Mouse (Mus musculus) MEL (cell line): ENCODE data around the gene Colgalt2. TPM values are rescaled to one million over a fixed set of nuclear protein-coding genes. Genes with fewer than 3 reads are reported as not detected.

Source experiments
- DNase-seq: peaks from one replicate; pipeline ENCODE4 v3.0.0; 2011; ENCODE audit warnings: low read depth, low spot score
- H3K27ac ChIP-seq: 2 replicates; pipeline ENCODE4 v1.5.1; 2012; ENCODE audit warnings: low read depth, mild to moderate bottlenecking, control low read depth, low read length, moderate library complexity; ENCODE audit not compliant: control insufficient read depth
- H3K27me3 ChIP-seq, 2 experiments: fragments of 150-350 bp in 1 of 2; sonication (generic) in 1 of 2; 2 replicates each; pipeline ENCODE4 v1.6.1; 2012; ENCODE audit warnings: low read length in 2 of 2, mild to moderate bottlenecking in 2 of 2, improper control_type of control experiment in 1 of 2, moderate library complexity in 1 of 2; ENCODE audit not compliant: insufficient read depth in 2 of 2, control insufficient read depth in 1 of 2
- H3K36me3 ChIP-seq, 2 experiments: 2 replicates each; pipeline ENCODE4 v1.6.1; 2012 to 2014; ENCODE audit warnings: low read length in 2 of 2, improper control_type of control experiment in 1 of 2, inconsistent platforms in 1 of 2, mild to moderate bottlenecking in 1 of 2; ENCODE audit not compliant: insufficient read depth in 2 of 2, control insufficient read depth in 1 of 2
- H3K4me1 ChIP-seq, 2 experiments: fragments of 150-350 bp in 1 of 2; sonication (generic) in 1 of 2; 2 replicates each; pipeline ENCODE4 v1.6.1; 2012; ENCODE audit warnings: low read length in 2 of 2, improper control_type of control experiment in 1 of 2, mild to moderate bottlenecking in 1 of 2; ENCODE audit not compliant: insufficient read depth in 2 of 2, control insufficient read depth in 1 of 2
- H3K4me3 ChIP-seq, 2 experiments: fragments of 150-350 bp in 1 of 2; sonication (generic) in 1 of 2; 2 replicates each; pipeline ENCODE4 v1.5.1; 2012; ENCODE audit warnings: low read depth in 2 of 2, low read length in 2 of 2, mild to moderate bottlenecking in 2 of 2, moderate library complexity in 2 of 2, control low read depth in 1 of 2, improper control_type of control experiment in 1 of 2; ENCODE audit not compliant: control insufficient read depth in 1 of 2, insufficient read depth in 1 of 2
- H3K79me2 ChIP-seq: 2 replicates; pipeline ENCODE4 v1.6.1; 2012; ENCODE audit warnings: mild to moderate bottlenecking, low read length, moderate library complexity; ENCODE audit not compliant: control insufficient read depth, poor library complexity, insufficient read depth
- H3K9ac ChIP-seq: 2 replicates; pipeline ENCODE4 v1.6.1; 2012; ENCODE audit warnings: low read depth, mild to moderate bottlenecking, control low read depth, low read length, moderate library complexity; ENCODE audit not compliant: control insufficient read depth, poor library complexity, severe bottlenecking
- H3K9me3 ChIP-seq: fragments of 150-350 bp; sonication (generic); replicated peaks from 2 replicates; pipeline ENCODE4 v1.6.1; 2012; ENCODE audit warnings: mild to moderate bottlenecking, low read length, improper control_type of control experiment, moderate library complexity; ENCODE audit not compliant: insufficient read depth
- BHLHE40 ChIP-seq: IDR thresholded peaks from 2 replicates; pipeline ENCODE4 v1.6.1; 2012; ENCODE audit warnings: low read depth, mild to moderate bottlenecking, inconsistent platforms, low read length, improper control_type of control experiment, borderline replicate concordance
- CHD1 ChIP-seq: IDR thresholded peaks from 2 replicates; pipeline ENCODE4 v1.6.1; 2012; ENCODE audit warnings: low read depth, mild to moderate bottlenecking, inconsistent platforms, low read length, improper control_type of control experiment
- CHD2 ChIP-seq: IDR thresholded peaks from 2 replicates; pipeline ENCODE4 v1.6.1; 2011; ENCODE audit warnings: low read length, improper control_type of control experiment
- CTCF ChIP-seq, 3 experiments: IDR thresholded peaks in 2 of 3; conservative IDR thresholded peaks in 1 of 3; 2 replicates each; pipeline ENCODE4 v1.5.1; 2011 to 2012; ENCODE audit warnings: low read length in 3 of 3, low read depth in 2 of 3, mild to moderate bottlenecking in 2 of 3, improper control_type of control experiment in 1 of 3, inconsistent platforms in 1 of 3, mixed read lengths in 1 of 3, moderate library complexity in 1 of 3; ENCODE audit not compliant: control insufficient read depth in 1 of 3, insufficient read depth in 1 of 3, poor library complexity in 1 of 3, severe bottlenecking in 1 of 3
- E2F4 ChIP-seq: IDR thresholded peaks from 2 replicates; pipeline ENCODE4 v1.6.1; 2011; ENCODE audit warnings: low read depth, low read length, improper control_type of control experiment, borderline replicate concordance
- EP300 ChIP-seq, 2 experiments: IDR thresholded peaks; 2 replicates each; pipeline ENCODE4 v1.6.1; 2011; ENCODE audit warnings: improper control_type of control experiment in 2 of 2, low read length in 2 of 2, low read depth in 1 of 2, mild to moderate bottlenecking in 1 of 2
- ETS1 ChIP-seq: IDR thresholded peaks from 2 replicates; pipeline ENCODE4 v1.6.1; 2012; ENCODE audit warnings: low read depth, mild to moderate bottlenecking, inconsistent platforms, low read length, improper control_type of control experiment, moderate library complexity
- GABPA ChIP-seq: IDR thresholded peaks from 2 replicates; pipeline ENCODE4 v1.6.1; 2012; ENCODE audit warnings: low read depth, mild to moderate bottlenecking, inconsistent platforms, low read length, improper control_type of control experiment, moderate library complexity
- MAX ChIP-seq: IDR thresholded peaks from 2 replicates; pipeline ENCODE4 v1.6.1; 2011; ENCODE audit warnings: low read length, improper control_type of control experiment
- MAZ ChIP-seq: IDR thresholded peaks from 2 replicates; pipeline ENCODE4 v1.6.1; 2012; ENCODE audit warnings: low read depth, mild to moderate bottlenecking, inconsistent platforms, low read length, improper control_type of control experiment
- MYC ChIP-seq: IDR thresholded peaks from 2 replicates; pipeline ENCODE4 v1.6.1; 2011; ENCODE audit warnings: low read depth, mild to moderate bottlenecking, low read length, improper control_type of control experiment, moderate library complexity
- NELFE ChIP-seq: IDR thresholded peaks from 2 replicates; pipeline ENCODE4 v1.6.1; 2011; ENCODE audit warnings: low read depth, low read length, improper control_type of control experiment
- RAD21 ChIP-seq: IDR thresholded peaks from 2 replicates; pipeline ENCODE4 v1.6.1; 2011; ENCODE audit warnings: mild to moderate bottlenecking, low read depth, low read length, improper control_type of control experiment
- SMC3 ChIP-seq: IDR thresholded peaks from 2 replicates; pipeline ENCODE4 v1.6.1; 2011; ENCODE audit warnings: low read depth, low read length, improper control_type of control experiment
- TAL1 ChIP-seq: IDR thresholded peaks from 2 replicates; pipeline ENCODE4 v1.6.1; 2012; ENCODE audit warnings: mild to moderate bottlenecking, inconsistent platforms, low read length, moderate library complexity, mixed read lengths
- TBP ChIP-seq: IDR thresholded peaks from 2 replicates; pipeline ENCODE4 v1.8.0; 2011; ENCODE audit warnings: low read depth, low read length, improper control_type of control experiment
- ZC3H11A ChIP-seq: IDR thresholded peaks from 2 replicates; pipeline ENCODE4 v1.6.1; 2012; ENCODE audit warnings: low read depth, mild to moderate bottlenecking, inconsistent platforms, low read length, improper control_type of control experiment
- ZKSCAN1 ChIP-seq: IDR thresholded peaks from 2 replicates; pipeline ENCODE4 v1.6.1; 2012; ENCODE audit warnings: low read depth, mild to moderate bottlenecking, inconsistent platforms, low read length, improper control_type of control experiment, moderate library complexity
- ZMIZ1 ChIP-seq: IDR thresholded peaks from 2 replicates; pipeline ENCODE4 v1.6.1; 2012; ENCODE audit warnings: low read depth, mild to moderate bottlenecking, inconsistent platforms, low read length, improper control_type of control experiment, moderate library complexity
- ZNF384 ChIP-seq: IDR thresholded peaks from 2 replicates; pipeline ENCODE4 v1.6.1; 2012; ENCODE audit warnings: low read depth, mild to moderate bottlenecking, inconsistent platforms, low read length, improper control_type of control experiment
- polyA plus RNA-seq, 2 experiments: library from polyadenylated mRNA; stranded (reverse) in 1 of 2; unstranded in 1 of 2; fragments of >175 nt in 1 of 2; fragments of >200 nt in 1 of 2; gene quantifications; 2 replicates each; pipeline versions ENCODE4 v1.2.1 to v1.2.4; 2012; ENCODE audit warnings: low replicate concordance in 2 of 2, low read depth in 1 of 2; ENCODE audit not compliant: insufficient read length in 2 of 2, insufficient read depth in 1 of 2, missing spikeins in 1 of 2
- total RNA-seq: library from RNA; depleted of rRNA; stranded (reverse); fragments of 300-350 nt; gene quantifications from 2 replicates; pipeline ENCODE4 v1.2.3, GENCODE M21; 2012

Gene Colgalt2
- total and polyA plus RNA-seq, 3 experiments: not detected

GRCm38 (mm10) chr1:152427912-152428581 is 28.4 kb downstream of the Colgalt2 start:
- H3K4me1 ChIP-seq: no peaks in the 10 kb centered on the region
- no peaks in the 10 kb centered on the region for H3K9me3 ChIP-seq

GRCm38 (mm10) chr1:152429805-152430204 is 30.2 kb downstream of the Colgalt2 start:
- Histone ChIP-seq H3K9me3 (no peaks in the 10 kb centered on the region), H3K9ac (no peak overlapping the region), H3K36me3 (no peaks in the 10 kb centered on the region), H3K4me1 (no peaks in the 10 kb centered on the region), H3K79me2 (no peaks in the 10 kb centered on the region), H3K4me3 (no peak overlapping the region), H3K27me3 (peaks cover 0 to 2% of the 10 kb centered on the region in 2 experiments; a peak in 2 of 4 replicates), H3K27ac (no peak overlapping the region)
- DNase-seq: peak; percentile 29
- no peak for TF ChIP-seq CHD1
- TF ChIP-seq SMC3: no peak
- TF ChIP-seq NELFE: no peak
- TF ChIP-seq ZKSCAN1: no peak
- TF ChIP-seq ZC3H11A: no peak
- TF ChIP-seq CHD2: no peak
- TF ChIP-seq GABPA: no peak
- TF ChIP-seq ZNF384: no peak

More at GRCm38 (mm10) chr1:152427912-152428581, 28.4 kb downstream of the Colgalt2 start:
- no peaks in the 10 kb centered on the region for H3K79me2 ChIP-seq
- no peak for TF ChIP-seq RAD21
- TF ChIP-seq CHD1: no peak
- no peak for TF ChIP-seq ZC3H11A
- no peak for TF ChIP-seq EP300 (IDR thresholded peaks at IDR 0.05; ENCODE audit: low read depth in 1 of 2, low read length in 2 of 2)
- no peak for TF ChIP-seq ETS1
- TF ChIP-seq SMC3: no peak
- TF ChIP-seq MAX: no peak
- no peak for TF ChIP-seq NELFE
- TF ChIP-seq MYC: no peak
- TF ChIP-seq TAL1: no peak
- TF ChIP-seq MAZ: no peak
- TF ChIP-seq ZMIZ1: no peak
- TF ChIP-seq TBP: no peak
- TF ChIP-seq BHLHE40: no peak
- TF ChIP-seq CTCF (IDR thresholded peaks at IDR 0.05 in 2 of 3, conservative IDR thresholded peaks at IDR 0.05 in 1 of 3; ENCODE audit: control insufficient read depth in 1 of 3, insufficient read depth in 1 of 3, low read depth in 2 of 3, low read length in 3 of 3, poor library complexity in 1 of 3, severe bottlenecking in 1 of 3): no peak
- no peak for TF ChIP-seq E2F4
- DNase-seq: peak; percentile 6
- H3K27me3 ChIP-seq: peaks cover 0 to 2% of the 10 kb centered on the region in 2 experiments; a peak in 2 of 4 replicates
- no peak overlapping the region for H3K4me3 ChIP-seq
- H3K27ac ChIP-seq: no peak overlapping the region
- H3K9ac ChIP-seq: no peak overlapping the region
- no peaks in the 10 kb centered on the region for H3K36me3 ChIP-seq
